Mouse (Mus musculus): ENCODE results near the gene Pter. TPM values are rescaled to one million over a fixed set of nuclear protein-coding genes. Genes with fewer than 3 reads are reported as not detected.

Gene Pter
- polyA plus RNA-seq (2017; shearing (Covaris generic)) = 4.1 TPM

GRCm38 (mm10) chr2:12923804-12924591, at the start of gene Pter:
TSS of gene Pter (plus strand) at chr2:12924041.

GRCm38 (mm10) chr2:13011472-13011871, 87.6 kb downstream of the Pter start, which contains the start of gene C1ql3:
TSS of gene C1ql3 (minus strand) at chr2:13011806.

Other genes starting within 250 kb of the Pter start
- not detected for gene C1ql3, start 87.8 kb downstream of the Pter start, polyA plus RNA-seq (2017; shearing (Covaris generic))

All from inflammation-experienced regulatory T-cells, adult 16 weeks (primary cell).